9 mouse cellular contexts compared by ENCODE assay signal in the genomic region with DNA sequence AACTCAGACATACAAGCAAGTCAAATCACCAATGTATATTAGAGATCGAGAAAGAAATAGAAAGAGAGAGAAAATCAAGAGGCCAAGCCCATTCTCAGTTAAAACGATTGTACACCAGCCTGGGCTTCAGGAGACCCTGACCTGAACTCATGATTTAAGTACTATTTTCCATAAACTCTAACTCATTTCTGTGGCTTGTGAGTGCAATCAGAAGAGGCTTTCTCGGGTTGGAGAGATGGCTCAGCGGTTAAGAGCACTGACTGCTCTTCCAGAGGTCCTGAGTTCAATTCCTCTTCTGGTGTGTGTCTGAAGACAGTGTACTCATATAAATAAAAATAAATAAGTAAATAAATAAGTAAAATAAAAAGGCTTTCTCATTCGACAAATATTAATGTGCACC. TPM values are rescaled to one million over a fixed set of nuclear protein-coding genes. Genes with fewer than 3 reads are reported as not detected.
A peak's percentile ranks its signal among the peaks of the same experiment; 100 is the strongest.
DNase-seq lines count a peak whose midpoint lies in the region; ATAC-seq and TF ChIP-seq lines count a peak whose summit lies in the region.
"Had no signal": no experiment of that assay in that cellular context is flagged by ENCODE, and none has a peak within 500 bp of the region (broad histone marks: within the 10 kb centered on the region; RNA-seq: fewer than 3 reads in every experiment).

No protein-coding gene starts in this region.

- H3K4me1 ChIP-seq in heart, embryonic 11.5 days (ENCODE audit: control insufficient read depth, insufficient read depth, low read length), result peaks cover 4% of the 10 kb centered on the region; the same call in 1 of the 2 replicates
- H3K4me1 ChIP-seq in forebrain, embryonic 14.5 days (ENCODE audit: control insufficient read depth, insufficient read depth, low read length), result peaks cover 12% of the 10 kb centered on the region
- H3K4me1 ChIP-seq in liver, embryonic 15.5 days (replicated peaks), result peaks cover 33% of the 10 kb centered on the region

- peaks cover 45% of the 10 kb centered on the region for H3K79me2 ChIP-seq in C2C12 (ENCODE audit: control insufficient read depth, insufficient read depth)

- peak overlapping the region; percentile 66 for H3K4me2 ChIP-seq in heart, embryonic 11.5 days
- peak overlapping the region; percentile 79 for H3K4me2 ChIP-seq in forebrain, embryonic 14.5 days (ENCODE audit: low read length)
- H3K4me2 ChIP-seq in liver, embryonic 15.5 days, result peak overlapping the region; percentile 74

- H3K9me3 ChIP-seq in heart, embryonic 11.5 days (replicated peaks; ENCODE audit: control insufficient read depth, low read length), result 0 out of 2 replicates have a peak, but pooled peaks cover 2% of the 10 kb centered on the region
- no peaks in the 10 kb centered on the region for H3K9me3 ChIP-seq in forebrain, embryonic 14.5 days (replicated peaks; ENCODE audit: control insufficient read depth, low read length)
- H3K9me3 ChIP-seq in liver, embryonic 15.5 days (replicated peaks), result 0 out of 2 replicates have a peak, but pooled peaks cover 4% of the 10 kb centered on the region

- peak overlapping the region; percentile 83 for H3K9ac ChIP-seq in heart, embryonic 11.5 days (ENCODE audit: low read depth, low read length)
- H3K9ac ChIP-seq in forebrain, embryonic 14.5 days (ENCODE audit: low read length), result peak overlapping the region; percentile 85
- H3K9ac ChIP-seq in liver, embryonic 15.5 days, result peak overlapping the region; percentile 93

- TF ChIP-seq CTCF in C2C12 (IDR thresholded peaks at IDR 0.05; ENCODE audit: control insufficient read depth, insufficient read depth, insufficient read length), result no peak

- peak overlapping the region; percentile 71 for H3K4me3 ChIP-seq in heart, embryonic 11.5 days (ENCODE audit: low read depth, low read length)
- peak overlapping the region; percentile 94 for H3K4me3 ChIP-seq in C2C12 (ENCODE audit: insufficient read depth, poor library complexity, severe bottlenecking)
- peak overlapping the region; percentile 97 for H3K4me3 ChIP-seq in forebrain, embryonic 14.5 days (ENCODE audit: low read depth, low read length)
- peak overlapping the region; percentile 100 for H3K4me3 ChIP-seq in liver, embryonic 15.5 days (replicated peaks)

- no peak for DNase-seq in heart, postnatal 10 days
- DNase-seq in forebrain, embryonic 14.5 days (ENCODE audit: low spot score), result no peak
- no peak for DNase-seq in ovary, postnatal 36 days (ENCODE audit: low spot score)
- DNase-seq in embryo, embryonic 9.5 days (ENCODE audit: extremely low spot score), result no peak
- DNase-seq in urinary bladder, postnatal 25 days (ENCODE audit: low spot score), result no peak
- DNase-seq: embryo, embryonic 11 days had no signal

- H3K27me3 ChIP-seq in heart, embryonic 11.5 days (ENCODE audit: control insufficient read depth, insufficient read depth, low read length), result no peaks in the 10 kb centered on the region
- H3K27me3 ChIP-seq in C2C12 (ENCODE audit: control insufficient read depth, insufficient read depth, insufficient read length), result no peaks in the 10 kb centered on the region
- H3K27me3 ChIP-seq in forebrain, embryonic 14.5 days (replicated peaks; ENCODE audit: control insufficient read depth, insufficient read depth, low read length), result no peaks in the 10 kb centered on the region
- no peaks in the 10 kb centered on the region for H3K27me3 ChIP-seq in liver, embryonic 15.5 days

- peak overlapping the region; percentile 23 for H3ac ChIP-seq in C2C12 (ENCODE audit: control insufficient read depth, insufficient read length, low read depth)

- H3K27ac ChIP-seq in heart, embryonic 11.5 days (ENCODE audit: low read depth, low read length), result no peak overlapping the region
- H3K27ac ChIP-seq in forebrain, embryonic 14.5 days (ENCODE audit: low read depth, low read length), result no peak overlapping the region
- H3K27ac ChIP-seq in liver, embryonic 15.5 days (replicated peaks), result peak overlapping the region; percentile 98

- H3K36me3 ChIP-seq in heart, embryonic 11.5 days (ENCODE audit: control insufficient read depth, insufficient read depth, low read length), result peaks cover 17% of the 10 kb centered on the region
- peaks cover 17% of the 10 kb centered on the region for H3K36me3 ChIP-seq in C2C12 (ENCODE audit: control insufficient read depth, insufficient read depth)
- H3K36me3 ChIP-seq in forebrain, embryonic 14.5 days (ENCODE audit: control insufficient read depth, insufficient read depth, low read length), result peaks cover 23% of the 10 kb centered on the region
- H3K36me3 ChIP-seq in liver, embryonic 15.5 days (replicated peaks), result peaks cover 33% of the 10 kb centered on the region

- intact Hi-C loops in heart, postnatal 10 days (cut with DNase I), result loop anchor here (10.0 kb wide), 1 partner anchor 287 kb away; a partner anchor contains a TSS

- peaks cover 38% of the 10 kb centered on the region for H3K79me3 ChIP-seq in C2C12 (ENCODE audit: low read depth)

- WGBS in heart, embryonic 11.5 days (ENCODE audit: insufficient replicate concordance), result 51% methylated on average over 5 of the region's 5 CpGs
- 58% methylated on average over 5 of the region's 5 CpGs for WGBS in forebrain, embryonic 14.5 days
- WGBS in liver, embryonic 15.5 days (ENCODE audit: insufficient replicate concordance), result 22% methylated on average over 5 of the region's 5 CpGs

- no peak for ATAC-seq in heart, embryonic 11.5 days (replicated peaks; ENCODE audit: insufficient number of reproducible peaks, low FRiP score, low TSS enrichment)
- ATAC-seq in forebrain, embryonic 14.5 days, result no peak
- no peak for ATAC-seq in liver, embryonic 15.5 days (ENCODE audit: insufficient read depth)

TF ChIP-seq in C2C12, 6 proteins besides CTCF, POLR2A, EP300 and RAD21:
- no peak for TF ChIP-seq USF1 (IDR thresholded peaks at IDR 0.05; ENCODE audit: low read depth)
- no peak for TF ChIP-seq FOSL1 (IDR thresholded peaks at IDR 0.05; ENCODE audit: insufficient read depth, low read length, poor library complexity, severe bottlenecking)
- no peak for TF ChIP-seq MAX (IDR thresholded peaks at IDR 0.05)
- no peak for TF ChIP-seq CEBPB (IDR thresholded peaks at IDR 0.05; ENCODE audit: low read depth)
- TF ChIP-seq MYOG (IDR thresholded peaks at IDR 0.05; ENCODE audit: control insufficient read depth, extremely low read depth, insufficient read length), result no peak
- TF ChIP-seq MYOD1 (IDR thresholded peaks at IDR 0.05; ENCODE audit: control insufficient read depth, insufficient read length, low read depth), result no peak

RNA-seq across cellular contexts. Expression of a gene that starts 0.9 kb away (rescaled TPM):
- polyA plus RNA-seq in heart, embryonic 11.5 days (2014; fragmentation: Nextera tagmentation; extraction: Ambion mirVana), result 153 and 155 TPM in 2 replicates
- total RNA-seq in heart, postnatal 10 days (2021), result 100 to 1,000 TPM; 168 to 172 TPM
- polyA plus RNA-seq in C2C12 (2012; fragmentation: generic; extraction: Trizol), result 90.1 TPM
- 255 and 275 TPM in 2 replicates for polyA plus RNA-seq in forebrain, embryonic 14.5 days (2014; fragmentation: Nextera tagmentation; extraction: Ambion mirVana)
- polyA plus RNA-seq in liver, embryonic 15.5 days (2015; fragmentation: Nextera tagmentation; extraction: Ambion mirVana), result 155 and 157 TPM in 2 replicates

RNA-seq across cellular contexts. Expression of a gene that starts 14.3 kb away (rescaled TPM):
- 26.5 and 33.8 TPM in 2 replicates for polyA plus RNA-seq in heart, embryonic 11.5 days (2014; fragmentation: Nextera tagmentation; extraction: Ambion mirVana)
- total RNA-seq in heart, postnatal 10 days (2021), result 10 to 100 TPM; 78.0 to 89.4 TPM
- polyA plus RNA-seq in C2C12 (2012; fragmentation: generic; extraction: Trizol), result 24.6 TPM
- 31.2 and 31.3 TPM in 2 replicates for polyA plus RNA-seq in forebrain, embryonic 14.5 days (2014; fragmentation: Nextera tagmentation; extraction: Ambion mirVana)
- 34.3 and 34.4 TPM in 2 replicates for polyA plus RNA-seq in liver, embryonic 15.5 days (2015; fragmentation: Nextera tagmentation; extraction: Ambion mirVana)

RNA-seq across cellular contexts. Expression of a gene that starts 48.3 kb away (rescaled TPM):
- polyA plus RNA-seq in heart, embryonic 11.5 days (2014; fragmentation: Nextera tagmentation; extraction: Ambion mirVana), result 0.13 TPM in 1 of 2 replicates, not detected in the other
- total RNA-seq in heart, postnatal 10 days (2021), result under 1 TPM; 0.22 to 0.48 TPM
- polyA plus RNA-seq in C2C12 (2012; fragmentation: generic; extraction: Trizol), result 0.07 TPM
- 2.0 and 3.0 TPM in 2 replicates for polyA plus RNA-seq in forebrain, embryonic 14.5 days (2014; fragmentation: Nextera tagmentation; extraction: Ambion mirVana)
- 0.07 and 0.09 TPM in 2 replicates for polyA plus RNA-seq in liver, embryonic 15.5 days (2015; fragmentation: Nextera tagmentation; extraction: Ambion mirVana)
